Mouse (Mus musculus): Measurements from ENCODE around the gene Zfp986. TPM values are rescaled to one million over a fixed set of nuclear protein-coding genes. Genes with fewer than 3 reads are reported as not detected.
"Not testable (repeated sequence)": the region's sequence is repeated elsewhere in the genome, so short reads cannot be mapped to it uniquely, and the experiment has no call there.

Gene Zfp986
- polyA plus RNA-seq, 1 experiment from 2014 or later: not detected

DNA sequence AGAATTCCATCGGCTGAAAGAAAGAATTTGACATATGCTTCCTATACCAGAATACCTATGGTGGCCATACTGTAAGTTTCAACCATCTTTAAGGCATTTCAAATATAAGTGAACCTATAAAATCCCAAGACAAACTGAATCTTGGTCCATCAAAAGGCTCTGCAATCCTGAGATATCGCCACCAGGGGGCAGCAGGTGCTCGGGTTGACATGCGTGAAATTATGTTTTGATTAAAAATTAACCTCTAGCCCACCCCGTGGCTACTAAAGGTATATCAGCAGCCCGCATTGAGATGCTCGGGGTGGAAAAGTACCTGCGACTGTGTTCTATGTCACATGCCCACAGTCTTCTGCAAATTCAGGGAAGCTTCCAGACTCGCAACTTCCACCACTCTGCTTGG is 17.2 kb upstream of the Zfp986 start:
- not testable (repeated sequence) for H3K27ac ChIP-seq (ENCODE audit: low read length); H3K4me2 ChIP-seq (ENCODE audit: low read depth, low read length); H3K27me3 ChIP-seq (ENCODE audit: control insufficient read depth, insufficient read depth, low read length); H3K4me3 ChIP-seq (replicated peaks; ENCODE audit: low read length); H3K9me3 ChIP-seq (replicated peaks; ENCODE audit: control insufficient read depth, low read length); H3K36me3 ChIP-seq (ENCODE audit: control insufficient read depth, insufficient read depth, low read length); H3K4me1 ChIP-seq (ENCODE audit: control insufficient read depth, insufficient read depth, low read length); ATAC-seq (ENCODE audit: insufficient read depth, low FRiP score); H3K9ac ChIP-seq (ENCODE audit: low read length)
- 63% methylated on average over 6 of the region's 9 CpGs for WGBS

DNA sequence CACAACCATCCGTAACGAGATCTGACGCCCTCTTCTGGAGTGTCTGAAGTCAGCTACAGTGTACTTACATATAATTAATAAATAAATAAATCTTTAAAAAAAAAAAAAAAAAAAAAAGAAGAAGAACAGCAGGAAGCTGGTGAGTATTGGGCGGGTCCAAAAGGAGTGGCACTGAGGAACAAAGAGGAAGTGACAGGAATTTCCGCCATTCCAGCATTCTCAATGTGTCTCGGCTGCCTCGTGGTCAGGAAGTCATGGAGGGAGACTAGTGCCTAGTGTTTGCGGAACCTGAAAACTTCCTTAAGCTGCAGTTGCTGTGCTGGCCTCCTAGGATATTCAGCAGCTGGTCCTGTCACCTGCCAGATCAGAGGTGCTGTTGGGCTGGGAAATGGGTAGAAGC is 4.7 kb upstream of the Zfp986 start:
- H3K9me3 ChIP-seq (replicated peaks; ENCODE audit: control insufficient read depth, low read length); H3K4me2 ChIP-seq (ENCODE audit: low read depth, low read length); H3K4me3 ChIP-seq (replicated peaks; ENCODE audit: low read length); ATAC-seq (ENCODE audit: insufficient read depth, low FRiP score); H3K27ac ChIP-seq (ENCODE audit: low read length); H3K9ac ChIP-seq (ENCODE audit: low read length); H3K4me1 ChIP-seq (ENCODE audit: control insufficient read depth, insufficient read depth, low read length); H3K36me3 ChIP-seq (ENCODE audit: control insufficient read depth, insufficient read depth, low read length); H3K27me3 ChIP-seq (ENCODE audit: control insufficient read depth, insufficient read depth, low read length): not testable (repeated sequence)
- WGBS: 85% methylated on average over 5 of the region's 8 CpGs

Other genes with a start within 250 kb of the Zfp986 start
- not detected in 2 replicates for gene Zfp980, start 198.1 kb upstream of the Zfp986 start, polyA plus RNA-seq (2015; fragmentation: Nextera tagmentation; extraction: Ambion mirVana)
- gene Zfp987, start 228.5 kb downstream of the Zfp986 start, polyA plus RNA-seq (2015; fragmentation: Nextera tagmentation; extraction: Ambion mirVana): 0.22 and 0.26 TPM in 2 replicates

Measured in stomach, embryonic 16.5 days (tissue).